Mouse (Mus musculus) G1E (cell line): ENCODE data around the gene Toporsl.

ENCODE experiments used
- CTCF ChIP-seq: IDR thresholded peaks from 2 replicates; pipeline ENCODE4 v1.5.1; 2012; ENCODE audit warnings: low read depth, low read length, inconsistent platforms, mixed read lengths
- GATA1 ChIP-seq: IDR thresholded peaks from 2 replicates; pipeline ENCODE4 v1.6.1; 2012; ENCODE audit warnings: borderline replicate concordance, low read length, inconsistent platforms, mixed read lengths
- GATA2 ChIP-seq: IDR thresholded peaks from 2 replicates; pipeline ENCODE4 v1.6.1; 2012; ENCODE audit warnings: low read depth, low read length, inconsistent platforms, borderline replicate concordance
- POLR2AphosphoS5 ChIP-seq: IDR thresholded peaks from 2 replicates; pipeline ENCODE4 v1.6.1; 2012; ENCODE audit warnings: low read depth, low read length, inconsistent platforms; ENCODE audit not compliant: insufficient replicate concordance

- TF ChIP-seq CTCF (no peak), POLR2AphosphoS5 (no peak), GATA1 (no peak), GATA2 (no peak)
Measured at GRCm38 (mm10) chr4:52606923-52607322, 10.8 kb downstream of the Toporsl start.
